Mouse (Mus musculus): ENCODE results near the gene Ripply1. TPM values are rescaled to one million over a fixed set of nuclear protein-coding genes. Genes with fewer than 3 reads are reported as not detected.

Ripply1 gene
- polyA plus RNA-seq, 1 experiment from 2014 or later: not detected

DNA sequence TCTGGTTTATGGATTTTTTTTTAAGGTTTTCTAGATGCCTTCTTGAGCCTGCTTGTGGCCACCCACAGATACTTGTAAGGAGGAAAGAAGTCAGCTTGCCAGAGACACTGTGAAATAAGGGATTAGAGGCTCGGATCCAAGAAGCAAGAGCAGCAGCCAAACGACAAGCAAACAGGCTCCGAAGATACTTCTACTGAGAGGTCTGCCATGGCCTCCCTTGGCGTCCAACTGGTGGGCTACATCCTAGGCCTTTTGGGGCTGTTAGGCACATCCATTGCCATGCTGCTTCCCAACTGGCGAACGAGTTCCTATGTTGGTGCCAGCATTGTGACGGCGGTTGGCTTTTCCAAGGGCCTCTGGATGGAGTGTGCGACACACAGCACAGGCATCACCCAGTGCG lies 26.3 kb upstream of the Ripply1 start:
- no peak overlapping the region for H3K27ac ChIP-seq (ENCODE audit: low read depth, low read length)
- no peak for ATAC-seq (replicated peaks; ENCODE audit: insufficient number of reproducible peaks, low FRiP score, low TSS enrichment)
- no peaks in the 10 kb centered on the region for H3K4me1 ChIP-seq (ENCODE audit: control insufficient read depth, insufficient read depth, low read length)
- no peak overlapping the region for H3K9ac ChIP-seq (ENCODE audit: low read depth, low read length)
- 84% methylated on average over 10 of the region's 10 CpGs for WGBS (ENCODE audit: insufficient replicate concordance)
- no peak overlapping the region for H3K4me3 ChIP-seq (ENCODE audit: low read depth, low read length)
- no peaks in the 10 kb centered on the region for H3K36me3 ChIP-seq (ENCODE audit: control insufficient read depth, insufficient read depth, low read length)
- no peaks in the 10 kb centered on the region for H3K27me3 ChIP-seq (ENCODE audit: control insufficient read depth, insufficient read depth, low read length)
- no peaks in the 10 kb centered on the region for H3K9me3 ChIP-seq (replicated peaks; ENCODE audit: control insufficient read depth, low read length)
- no peak overlapping the region for H3K4me2 ChIP-seq

- no peak overlapping the region for H3K9ac ChIP-seq (ENCODE audit: low read depth, low read length)
- H3K4me3 ChIP-seq (ENCODE audit: low read depth, low read length): no peak overlapping the region
- no peaks in the 10 kb centered on the region for H3K4me1 ChIP-seq (ENCODE audit: control insufficient read depth, insufficient read depth, low read length)
- no peaks in the 10 kb centered on the region for H3K27me3 ChIP-seq (ENCODE audit: control insufficient read depth, insufficient read depth, low read length)
- WGBS (ENCODE audit: insufficient replicate concordance): 61% methylated on average over 4 of the region's 4 CpGs
- no peaks in the 10 kb centered on the region for H3K9me3 ChIP-seq (replicated peaks; ENCODE audit: control insufficient read depth, low read length)
- H3K27ac ChIP-seq (ENCODE audit: low read depth, low read length): no peak overlapping the region
- no peak overlapping the region for H3K4me2 ChIP-seq
- H3K36me3 ChIP-seq (ENCODE audit: control insufficient read depth, insufficient read depth, low read length): no peaks in the 10 kb centered on the region
- ATAC-seq (replicated peaks; ENCODE audit: insufficient number of reproducible peaks, low FRiP score, low TSS enrichment): no peak
These were observed 25.9 kb upstream of the Ripply1 start for GRCm38 (mm10) chrX:139808085-139808484.

- Histone ChIP-seq H3K9me3 (replicated peaks; ENCODE audit: control insufficient read depth, low read length) (no peaks in the 10 kb centered on the region), H3K4me3 (ENCODE audit: low read depth, low read length) (no peak overlapping the region), H3K4me1 (ENCODE audit: control insufficient read depth, insufficient read depth, low read length) (no peaks in the 10 kb centered on the region), H3K36me3 (ENCODE audit: control insufficient read depth, insufficient read depth, low read length) (no peaks in the 10 kb centered on the region), H3K4me2 (no peak overlapping the region), H3K9ac (ENCODE audit: low read depth, low read length) (no peak overlapping the region), H3K27me3 (ENCODE audit: control insufficient read depth, insufficient read depth, low read length) (no peaks in the 10 kb centered on the region), H3K27ac (ENCODE audit: low read depth, low read length) (no peak overlapping the region)
- 79% methylated on average over 2 of the region's 2 CpGs for WGBS (ENCODE audit: insufficient replicate concordance)
- no peak for ATAC-seq (replicated peaks; ENCODE audit: insufficient number of reproducible peaks, low FRiP score, low TSS enrichment)
These were observed 25.2 kb upstream of the Ripply1 start for GRCm38 (mm10) chrX:139807391-139807790.

DNA sequence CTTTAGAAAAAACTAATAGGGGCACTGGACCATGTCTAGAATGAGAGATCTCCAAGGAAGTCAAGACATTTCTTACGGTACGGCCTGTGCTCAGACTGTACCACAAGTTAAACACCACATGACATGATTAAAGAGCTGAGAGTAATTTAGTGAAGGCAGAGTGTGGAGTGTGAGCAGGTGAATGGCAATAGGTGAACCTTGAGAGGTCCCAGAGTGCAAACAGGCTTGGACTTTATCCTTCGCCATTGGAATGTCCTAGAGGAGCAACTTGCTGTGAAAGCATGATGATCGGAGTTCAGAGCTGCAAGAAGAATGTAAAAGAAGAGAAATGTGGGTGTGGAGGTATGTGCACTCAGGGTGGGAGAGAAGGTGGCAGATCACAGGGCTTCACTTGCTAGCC lies 23.8 kb upstream of the Ripply1 start:
- 79% methylated on average over 4 of the region's 4 CpGs for WGBS (ENCODE audit: insufficient replicate concordance)
- Histone ChIP-seq H3K4me2 (no peak overlapping the region), H3K4me1 (ENCODE audit: control insufficient read depth, insufficient read depth, low read length) (no peaks in the 10 kb centered on the region), H3K27ac (ENCODE audit: low read depth, low read length) (no peak overlapping the region), H3K27me3 (ENCODE audit: control insufficient read depth, insufficient read depth, low read length) (0 out of 2 replicates have a peak, but pooled peaks cover under 1% of the 10 kb centered on the region), H3K9me3 (replicated peaks; ENCODE audit: control insufficient read depth, low read length) (no peaks in the 10 kb centered on the region), H3K36me3 (ENCODE audit: control insufficient read depth, insufficient read depth, low read length) (no peaks in the 10 kb centered on the region), H3K9ac (ENCODE audit: low read depth, low read length) (no peak overlapping the region), H3K4me3 (ENCODE audit: low read depth, low read length) (no peak overlapping the region)
- ATAC-seq (replicated peaks; ENCODE audit: insufficient number of reproducible peaks, low FRiP score, low TSS enrichment): no peak

DNA sequence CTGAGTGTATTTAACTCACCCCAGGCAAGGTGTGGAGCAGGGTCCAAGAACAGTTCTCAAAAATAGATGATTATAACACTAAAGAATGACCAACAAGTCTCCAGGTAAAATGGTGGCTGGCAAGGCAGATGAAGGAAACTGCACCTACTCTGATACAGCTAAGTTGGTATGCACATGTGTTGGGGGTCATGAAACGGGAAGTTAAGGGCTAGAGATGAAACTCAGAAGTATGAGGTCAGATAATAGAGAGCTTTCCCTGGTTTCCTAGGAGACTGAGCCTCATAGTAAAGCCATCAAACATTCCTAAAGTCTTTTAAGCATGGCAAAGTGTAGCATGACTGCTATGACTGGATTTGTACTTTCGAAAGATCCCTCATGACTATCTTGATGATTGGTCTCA lies 20.9 kb upstream of the Ripply1 start:
- Histone ChIP-seq H3K9ac (ENCODE audit: low read depth, low read length) (no peak overlapping the region), H3K27ac (ENCODE audit: low read depth, low read length) (no peak overlapping the region), H3K36me3 (ENCODE audit: control insufficient read depth, insufficient read depth, low read length) (no peaks in the 10 kb centered on the region), H3K9me3 (replicated peaks; ENCODE audit: control insufficient read depth, low read length) (no peaks in the 10 kb centered on the region), H3K27me3 (ENCODE audit: control insufficient read depth, insufficient read depth, low read length) (0 out of 2 replicates have a peak, but pooled peaks cover 2% of the 10 kb centered on the region), H3K4me2 (no peak overlapping the region), H3K4me3 (ENCODE audit: low read depth, low read length) (no peak overlapping the region), H3K4me1 (ENCODE audit: control insufficient read depth, insufficient read depth, low read length) (no peaks in the 10 kb centered on the region)
- WGBS (ENCODE audit: insufficient replicate concordance): 67% methylated on average over 2 of the region's 2 CpGs
- ATAC-seq (replicated peaks; ENCODE audit: insufficient number of reproducible peaks, low FRiP score, low TSS enrichment): no peak

- H3K4me1 ChIP-seq (ENCODE audit: control insufficient read depth, insufficient read depth, low read length): no peaks in the 10 kb centered on the region
- H3K27ac ChIP-seq (ENCODE audit: low read depth, low read length): no peak within 1 kb of the TSS
- no peaks in the 10 kb centered on the region for H3K36me3 ChIP-seq (ENCODE audit: control insufficient read depth, insufficient read depth, low read length)
- 0 out of 2 replicates have a peak, but pooled peaks cover 2% of the 10 kb centered on the region for H3K27me3 ChIP-seq (ENCODE audit: control insufficient read depth, insufficient read depth, low read length)
- ATAC-seq (replicated peaks; ENCODE audit: insufficient number of reproducible peaks, low FRiP score, low TSS enrichment): no peak
- H3K9ac ChIP-seq (ENCODE audit: low read depth, low read length): no peak within 1 kb of the TSS
- H3K4me2 ChIP-seq: no peak within 1 kb of the TSS
- H3K4me3 ChIP-seq (ENCODE audit: low read depth, low read length): no peak within 1 kb of the TSS
- 58% methylated on average over 8 of the region's 8 CpGs for WGBS (ENCODE audit: insufficient replicate concordance)
- no peaks in the 10 kb centered on the region for H3K9me3 ChIP-seq (replicated peaks; ENCODE audit: control insufficient read depth, low read length)
These were observed 18.3 kb upstream of the Ripply1 start, which contains the start of gene Cldn2 for GRCm38 (mm10) chrX:139800406-139800878. TSS of gene Cldn2 (plus strand) at chrX:139800828.

DNA sequence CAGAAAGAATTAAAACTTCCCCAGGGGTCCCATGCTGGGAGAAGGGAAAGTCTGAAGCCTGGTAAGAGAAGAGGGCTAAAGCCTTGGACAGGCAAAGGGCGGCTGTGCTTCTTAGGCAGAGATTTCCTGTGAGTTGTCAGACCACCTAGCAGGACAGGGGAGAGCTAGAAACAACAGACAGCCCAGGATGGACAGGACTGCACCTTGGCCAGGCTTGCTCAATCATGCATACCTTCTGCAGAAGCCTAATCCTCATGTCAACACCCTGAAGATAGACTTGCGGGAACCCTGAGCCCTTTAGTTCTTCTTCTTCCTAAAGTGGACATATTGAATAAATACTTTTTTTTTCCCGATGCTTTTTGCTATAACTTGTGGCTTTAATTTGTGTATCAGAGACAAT lies 17.8 kb upstream of the Ripply1 start:
- Histone ChIP-seq H3K4me2 (no peak overlapping the region), H3K9me3 (replicated peaks; ENCODE audit: control insufficient read depth, low read length) (no peaks in the 10 kb centered on the region), H3K4me1 (ENCODE audit: control insufficient read depth, insufficient read depth, low read length) (no peaks in the 10 kb centered on the region), H3K27ac (ENCODE audit: low read depth, low read length) (no peak overlapping the region), H3K27me3 (ENCODE audit: control insufficient read depth, insufficient read depth, low read length) (0 out of 2 replicates have a peak, but pooled peaks cover 2% of the 10 kb centered on the region), H3K36me3 (ENCODE audit: control insufficient read depth, insufficient read depth, low read length) (no peaks in the 10 kb centered on the region), H3K4me3 (ENCODE audit: low read depth, low read length) (no peak overlapping the region), H3K9ac (ENCODE audit: low read depth, low read length) (no peak overlapping the region)
- ATAC-seq (replicated peaks; ENCODE audit: insufficient number of reproducible peaks, low FRiP score, low TSS enrichment): no peak
- 56% methylated on average over 3 of the region's 3 CpGs for WGBS (ENCODE audit: insufficient replicate concordance)

DNA sequence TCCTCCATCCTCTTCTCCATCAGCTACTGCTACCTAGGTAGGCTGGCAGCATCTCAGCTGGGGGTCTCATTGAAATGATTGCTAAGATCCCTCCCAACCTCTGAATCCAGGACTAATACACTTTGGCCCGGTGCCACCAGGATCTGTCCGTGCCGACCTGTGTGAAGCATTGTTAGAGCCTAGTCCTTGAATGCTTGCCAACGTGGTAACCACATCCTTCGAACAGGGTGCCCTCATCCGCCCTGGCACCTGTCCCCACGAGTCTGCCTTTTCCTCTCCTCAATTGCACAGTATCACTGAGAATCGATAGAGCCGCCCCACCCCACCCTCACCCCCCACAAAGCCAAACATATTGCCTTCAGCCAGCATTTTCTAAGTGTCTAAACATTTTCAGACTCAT lies 15.7 kb upstream of the Ripply1 start:
- Histone ChIP-seq H3K4me1 (ENCODE audit: control insufficient read depth, insufficient read depth, low read length) (no peaks in the 10 kb centered on the region), H3K4me3 (ENCODE audit: low read depth, low read length) (no peak overlapping the region), H3K36me3 (ENCODE audit: control insufficient read depth, insufficient read depth, low read length) (no peaks in the 10 kb centered on the region), H3K9me3 (replicated peaks; ENCODE audit: control insufficient read depth, low read length) (no peaks in the 10 kb centered on the region), H3K9ac (ENCODE audit: low read depth, low read length) (no peak overlapping the region), H3K4me2 (no peak overlapping the region), H3K27ac (ENCODE audit: low read depth, low read length) (no peak overlapping the region), H3K27me3 (ENCODE audit: control insufficient read depth, insufficient read depth, low read length) (0 out of 2 replicates have a peak, but pooled peaks cover 2% of the 10 kb centered on the region)
- 84% methylated on average over 9 of the region's 9 CpGs for WGBS (ENCODE audit: insufficient replicate concordance)
- no peak for ATAC-seq (replicated peaks; ENCODE audit: insufficient number of reproducible peaks, low FRiP score, low TSS enrichment)

- Histone ChIP-seq H3K27me3 (ENCODE audit: control insufficient read depth, insufficient read depth, low read length) (0 out of 2 replicates have a peak, but pooled peaks cover 2% of the 10 kb centered on the region), H3K36me3 (ENCODE audit: control insufficient read depth, insufficient read depth, low read length) (no peaks in the 10 kb centered on the region), H3K4me2 (no peak overlapping the region), H3K4me3 (ENCODE audit: low read depth, low read length) (no peak overlapping the region), H3K9ac (ENCODE audit: low read depth, low read length) (no peak overlapping the region), H3K9me3 (replicated peaks; ENCODE audit: control insufficient read depth, low read length) (no peaks in the 10 kb centered on the region), H3K4me1 (ENCODE audit: control insufficient read depth, insufficient read depth, low read length) (no peaks in the 10 kb centered on the region), H3K27ac (ENCODE audit: low read depth, low read length) (no peak overlapping the region)
- no peak for ATAC-seq (replicated peaks; ENCODE audit: insufficient number of reproducible peaks, low FRiP score, low TSS enrichment)
- WGBS (ENCODE audit: insufficient replicate concordance): 79% methylated on average over 6 of the region's 6 CpGs
These were observed 13.9 kb upstream of the Ripply1 start for GRCm38 (mm10) chrX:139796037-139796436.

All from heart, embryonic 11.5 days (tissue).